Mouse (Mus musculus): ENCODE measurements at regions not wholly inside any gene's neighbourhood (a gene's known extent, or its start where the extent isn't known, plus 50 kb on each side); places are given as distances from the start of the nearest gene placed in this dataset.

DNA sequence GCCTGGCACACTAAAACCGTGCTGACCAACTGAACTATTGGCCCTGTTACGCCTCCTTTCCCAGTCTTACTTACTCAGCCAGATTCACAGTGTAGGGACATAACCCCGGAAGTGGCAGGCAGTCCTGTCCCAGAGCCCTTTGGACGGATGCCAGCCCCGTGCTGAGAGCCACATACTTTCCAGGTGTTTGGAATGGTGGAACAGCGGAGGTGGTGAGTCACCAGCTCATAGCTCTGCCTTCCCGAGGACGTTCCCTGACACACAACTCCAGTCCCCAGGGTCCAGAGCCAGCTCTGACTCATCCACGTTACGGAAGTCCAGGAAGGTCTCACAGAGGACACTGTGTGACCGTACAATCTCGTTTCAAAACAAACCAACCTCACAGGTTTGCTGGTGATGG is 61.2 kb upstream of the Zfp217 start:
- no peak for TF ChIP-seq CTCF (IDR thresholded peaks at IDR 0.05 in 2 of 3, conservative IDR thresholded peaks at IDR 0.05 in 1 of 3; ENCODE audit: control insufficient read depth in 1 of 3, insufficient read depth in 1 of 3, low read depth in 2 of 3, low read length in 3 of 3, poor library complexity in 1 of 3, severe bottlenecking in 1 of 3)
- TF ChIP-seq CHD1 (IDR thresholded peaks at IDR 0.05; ENCODE audit: low read depth, low read length): no peak

All from MEL (cell line).